Mouse (Mus musculus) testis, adult 2 months (tissue): Measurements from ENCODE around the gene Ttc28.

ENCODE experiments used
- CTCF ChIP-seq: fragments of 200-500 bp; IDR thresholded peaks from 2 replicates; pipeline ENCODE4 v1.5.1; 2012; ENCODE audit warnings: low read depth, mild to moderate bottlenecking, inconsistent platforms, low read length, moderate library complexity; ENCODE audit not compliant: control insufficient read depth, insufficient read depth, insufficient replicate concordance
- POLR2A ChIP-seq: fragments of 200-500 bp; IDR thresholded peaks from 2 replicates; pipeline ENCODE4 v1.6.1; 2012; ENCODE audit warnings: low read depth, mild to moderate bottlenecking, inconsistent platforms, low read length, moderate library complexity; ENCODE audit not compliant: control insufficient read depth

- no peak for TF ChIP-seq CTCF
- no peak for TF ChIP-seq POLR2A
Observed at GRCm38 (mm10) chr5:111028952-111029351, 149.3 kb downstream of the Ttc28 start.
